Mouse (Mus musculus) forebrain, postnatal 0 days (tissue): ENCODE data around the gene Rpl37. TPM values are rescaled to one million over a fixed set of nuclear protein-coding genes. Genes with fewer than 3 reads are reported as not detected.
A peak's percentile ranks its signal among the peaks of the same experiment; 100 is the strongest.

Source experiments
- ATAC-seq: fragments of 200-750 bp; cut with Nextera tagmentation; 2 replicates; pipeline ENCODE4 v1.8.0; 2017; ENCODE audit warnings: mild to moderate bottlenecking, moderate library complexity
- DNase-seq: peaks from one replicate; pipeline ENCODE4 v3.0.0-alpha.2; 2015
- H3K27ac ChIP-seq: fragments of 300-500 bp; sonication (generic); 2 replicates; pipeline ENCODE4 v1.5.1; 2014; ENCODE audit warnings: low read depth, mild to moderate bottlenecking, antibody characterized with exemption, low read length, moderate library complexity, mixed read lengths
- H3K27me3 ChIP-seq: fragments of 300-500 bp; sonication (generic); 2 replicates; pipeline ENCODE4 v1.6.1; 2014; ENCODE audit warnings: mild to moderate bottlenecking, low read length, mixed read lengths; ENCODE audit not compliant: insufficient read depth
- H3K36me3 ChIP-seq: fragments of 300-500 bp; sonication (generic); 2 replicates; pipeline ENCODE4 v1.6.1; 2014; ENCODE audit warnings: mild to moderate bottlenecking, moderate library complexity; ENCODE audit not compliant: insufficient read depth
- H3K4me1 ChIP-seq: fragments of 300-500 bp; sonication (generic); 2 replicates; pipeline ENCODE4 v1.6.1; 2014; ENCODE audit warnings: antibody characterized with exemption; ENCODE audit not compliant: insufficient read depth
- H3K4me2 ChIP-seq: fragments of 300-500 bp; sonication (generic); 2 replicates; pipeline ENCODE4 v1.6.1; 2014; ENCODE audit warnings: low read depth, mild to moderate bottlenecking, moderate library complexity
- H3K4me3 ChIP-seq: fragments of 300-500 bp; sonication (generic); 2 replicates; pipeline ENCODE4 v1.5.1; 2014; ENCODE audit warnings: low read depth, low read length, mixed read lengths
- H3K9ac ChIP-seq: fragments of 300-500 bp; sonication (generic); 2 replicates; pipeline ENCODE4 v1.6.1; 2014; ENCODE audit warnings: mild to moderate bottlenecking
- H3K9me3 ChIP-seq: fragments of 300-500 bp; sonication (generic); 2 replicates; pipeline ENCODE4 v1.6.1; 2016; ENCODE audit warnings: low read length
- CTCF ChIP-seq: sonication (generic); IDR thresholded peaks from 2 replicates; pipeline ENCODE4 v1.5.1; 2016; ENCODE audit warnings: antibody characterized with exemption, control low read depth, low read depth
- WGBS: fragments of 180-500 bp; shearing (Covaris S2); extraction: QIAGEN DNeasy Blood & Tissue Kit; methylation state at CpG from one replicate; pipeline ENCODE4 v1.1.7; 2014; 5-methylcytosine and 5-hydroxymethylcytosine counted together
- polyA plus RNA-seq: library from polyadenylated mRNA; unstranded; fragments of >200 nt; fragmentation: Nextera tagmentation; extraction: Ambion mirVana; gene quantifications from 2 replicates; pipeline ENCODE4 v1.2.1, GENCODE M21; 2015
- total RNA-seq: library from RNA; depleted of rRNA; stranded (reverse); fragments of >200 nt; gene quantifications from 2 replicates; pipeline ENCODE4 v1.2.3, GENCODE M21; 2014; rRNA removed

Rpl37 gene
- total RNA-seq: 272 and 533 TPM in 2 replicates
- 400 and 543 TPM in 2 replicates for polyA plus RNA-seq

DNA sequence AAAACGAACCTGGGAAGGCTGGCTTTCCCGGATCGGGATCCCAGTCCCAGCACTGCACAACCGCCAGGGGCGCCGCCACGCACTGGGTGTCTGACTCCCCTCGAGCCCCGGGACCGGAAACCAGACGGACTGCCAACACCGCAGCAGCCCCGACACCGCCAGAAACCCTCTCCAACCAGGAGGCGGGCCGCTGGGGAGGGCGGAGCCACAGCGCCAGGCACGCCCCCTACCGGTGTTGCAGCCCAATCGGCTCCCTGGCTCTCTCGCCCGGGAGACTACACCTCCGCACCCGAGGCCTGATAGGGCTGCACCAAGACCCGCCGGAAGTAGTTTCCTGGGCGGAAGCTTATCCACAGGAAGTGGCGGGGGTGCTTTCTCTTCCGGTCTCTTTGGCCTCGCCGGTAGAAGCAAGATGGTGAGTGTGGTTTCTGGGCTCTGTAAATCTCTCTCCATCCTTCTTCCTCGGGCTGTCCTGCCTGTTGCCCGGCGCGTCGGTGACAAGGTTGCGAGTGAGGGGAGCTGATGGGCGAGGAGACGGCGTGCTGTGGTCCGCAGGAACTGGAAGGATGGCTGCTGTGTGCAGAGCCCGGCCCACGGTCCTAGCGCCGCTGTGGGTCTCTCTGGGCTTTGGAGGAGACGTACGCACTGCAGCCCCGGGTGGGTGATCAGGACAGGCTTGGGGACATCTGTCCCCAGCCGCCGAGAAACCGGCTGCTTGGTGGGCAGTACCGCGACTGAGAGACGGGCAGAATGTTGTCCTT lies at the start of gene Rpl37:
Gene Rpl37, plus strand, starts transcription at position 376 of the 761 bp plus-strand sequence.
- under 1% methylated on average over 55 of the region's 55 CpGs for WGBS

DNA sequence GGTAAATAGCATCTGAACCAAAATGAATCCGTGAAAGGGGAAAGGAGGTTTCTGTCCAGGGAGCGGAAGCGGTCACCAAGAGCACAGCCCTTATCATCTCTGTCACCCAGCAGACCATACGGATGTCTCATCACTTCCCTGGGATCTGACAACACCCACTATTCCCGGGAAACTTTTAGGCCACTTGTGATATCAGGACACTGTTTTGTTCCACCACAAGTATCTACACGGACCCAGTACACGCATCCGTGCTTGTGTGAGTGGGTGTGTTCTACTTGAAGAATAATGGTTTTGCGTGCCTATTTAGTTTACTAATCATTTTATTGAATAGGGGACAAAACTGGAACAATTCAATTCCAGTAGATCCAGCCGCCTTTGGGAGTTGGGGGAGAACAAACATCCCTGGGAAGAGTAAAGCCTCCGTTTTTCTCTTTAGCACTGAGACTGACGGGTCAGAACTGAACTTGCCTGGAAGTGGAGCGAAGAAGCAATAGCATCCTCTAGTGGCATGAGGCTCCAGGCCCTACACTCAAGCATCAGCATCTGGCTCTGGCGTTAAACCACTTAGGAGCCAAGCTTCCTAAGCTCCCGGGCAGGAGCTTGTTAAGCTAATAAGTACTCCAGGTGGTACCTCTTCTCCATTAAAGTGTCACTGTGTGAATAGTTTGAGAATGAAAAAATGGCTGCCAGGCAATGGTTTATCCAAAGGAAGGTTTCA lies 47.5 kb upstream of the Rpl37 start:
- TF ChIP-seq CTCF: peak; percentile 88
- no peak overlapping the region for H3K4me2 ChIP-seq
- ATAC-seq (peak; percentile 85), DNase-seq (peak; percentile 68)
- no peaks in the 10 kb centered on the region for H3K36me3 ChIP-seq
- no peaks in the 10 kb centered on the region for H3K9me3 ChIP-seq
- H3K4me3 ChIP-seq: no peak overlapping the region
- H3K27me3 ChIP-seq: no peaks in the 10 kb centered on the region
- WGBS: 58% methylated on average over 15 of the region's 15 CpGs
- no peak overlapping the region for H3K27ac ChIP-seq
- H3K4me1 ChIP-seq: no peaks in the 10 kb centered on the region
- no peak overlapping the region for H3K9ac ChIP-seq

More for the DNA sequence above, at the start of gene Rpl37:
- Histone ChIP-seq H3K4me3 (peak within 1 kb of the TSS; percentile 88), H3K9ac (peak within 1 kb of the TSS; percentile 92), H3K4me1 (peaks cover 9% of the 10 kb centered on the region), H3K9me3 (no peaks in the 10 kb centered on the region), H3K27me3 (no peaks in the 10 kb centered on the region), H3K36me3 (peaks cover 28% of the 10 kb centered on the region), H3K27ac (peak within 1 kb of the TSS; percentile 85), H3K4me2 (peak within 1 kb of the TSS; percentile 65)
- DNase-seq (peak; percentile 99), ATAC-seq (peak; percentile 98)
- peak; percentile 83 for TF ChIP-seq CTCF

DNA sequence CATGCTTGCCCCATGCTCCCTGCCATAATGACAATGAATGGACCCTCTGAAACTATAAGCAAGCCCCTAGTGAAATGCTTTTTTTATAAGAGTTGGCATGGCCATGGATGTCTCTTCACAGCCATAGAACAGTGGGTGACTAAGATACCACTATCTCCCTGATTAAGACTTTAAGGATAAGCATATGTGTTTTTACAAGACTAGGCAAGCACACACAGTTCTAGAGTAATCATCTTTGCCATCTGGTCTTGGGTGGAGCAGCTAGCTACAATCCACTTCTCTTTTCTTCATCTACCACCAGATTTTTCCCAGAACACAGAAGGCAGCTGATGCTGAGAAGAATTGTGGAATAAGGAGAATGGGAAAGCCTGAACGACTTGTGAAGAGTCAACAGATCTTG lies 35.2 kb upstream of the Rpl37 start:
- DNase-seq (no peak), ATAC-seq (no peak)
- 85% methylated on average over 1 of the region's 1 CpGs for WGBS
- H3K27ac ChIP-seq: no peak overlapping the region
- H3K27me3 ChIP-seq: no peaks in the 10 kb centered on the region
- H3K9me3 ChIP-seq: no peaks in the 10 kb centered on the region
- H3K4me1 ChIP-seq: no peaks in the 10 kb centered on the region
- H3K36me3 ChIP-seq: no peaks in the 10 kb centered on the region
- H3K4me3 ChIP-seq: no peak overlapping the region
- no peak for TF ChIP-seq CTCF
- no peak overlapping the region for H3K4me2 ChIP-seq
- no peak overlapping the region for H3K9ac ChIP-seq

DNA sequence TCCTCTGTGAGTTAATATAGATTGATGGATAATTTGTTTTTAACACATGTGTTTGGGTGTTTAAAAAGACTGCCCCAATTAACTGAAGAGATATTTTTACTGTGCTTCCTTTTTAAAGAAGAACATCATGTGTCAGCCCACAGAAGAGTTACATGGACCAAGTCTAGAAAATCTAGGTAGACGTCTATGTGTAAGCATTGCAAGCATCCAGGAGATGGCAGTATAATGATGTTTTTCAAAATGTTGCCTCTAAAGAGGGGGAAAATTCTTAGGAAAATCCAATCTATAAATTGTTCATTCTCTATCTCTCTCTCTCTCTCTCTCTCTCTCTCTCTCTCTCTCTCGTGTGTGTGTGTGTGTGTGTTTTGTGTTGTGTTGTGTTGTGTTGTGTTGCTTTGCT lies 30.3 kb upstream of the Rpl37 start:
- no peak overlapping the region for H3K9ac ChIP-seq
- no peaks in the 10 kb centered on the region for H3K27me3 ChIP-seq
- no peaks in the 10 kb centered on the region for H3K9me3 ChIP-seq
- peak; percentile 54; the same call in 1 of the 2 replicates for ATAC-seq
- no peak overlapping the region for H3K4me2 ChIP-seq
- TF ChIP-seq CTCF: peak; percentile 56
- H3K4me3 ChIP-seq: no peak overlapping the region
- H3K27ac ChIP-seq: no peak overlapping the region
- 21% methylated on average over 2 of the region's 2 CpGs for WGBS
- peak; percentile 38 for DNase-seq
- no peaks in the 10 kb centered on the region for H3K4me1 ChIP-seq
- no peaks in the 10 kb centered on the region for H3K36me3 ChIP-seq

DNA sequence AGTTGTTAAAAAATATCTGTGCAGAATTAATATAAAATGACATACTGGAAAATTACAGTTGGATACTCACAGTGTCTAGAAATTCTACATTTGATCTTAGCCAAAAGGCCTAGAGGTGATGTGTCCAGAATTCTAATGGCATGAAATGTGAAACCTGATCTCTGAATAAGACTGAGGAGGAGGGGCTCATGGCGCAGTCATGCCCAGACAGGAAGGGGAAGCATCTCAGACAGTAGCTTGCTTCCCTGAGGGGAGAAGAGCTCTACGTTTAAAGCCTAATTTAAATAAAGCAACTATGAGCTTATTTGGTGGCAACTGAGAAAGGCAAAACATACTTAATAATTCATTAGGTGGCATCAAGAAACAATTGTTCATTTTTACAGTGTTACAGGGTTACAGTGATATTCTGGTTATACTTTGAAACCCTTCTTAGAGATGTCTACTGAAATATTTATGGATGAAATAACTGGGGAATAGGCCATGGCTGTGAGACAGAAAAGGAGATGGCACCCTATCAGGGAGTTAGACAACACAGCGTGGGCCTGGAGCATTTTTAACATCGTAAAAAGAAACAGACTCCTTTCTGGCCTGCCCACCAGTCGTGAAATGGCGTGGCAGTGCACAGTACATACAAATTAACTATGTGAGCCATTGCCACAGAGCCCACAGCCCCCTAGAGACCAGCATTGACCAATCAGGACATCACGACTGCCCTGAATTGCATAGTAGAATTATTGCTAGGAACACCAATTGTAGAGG lies 27.4 kb upstream of the Rpl37 start:
- ATAC-seq (no peak), DNase-seq (no peak)
- Histone ChIP-seq H3K27ac (no peak overlapping the region), H3K4me2 (no peak overlapping the region), H3K36me3 (no peaks in the 10 kb centered on the region), H3K9ac (no peak overlapping the region), H3K27me3 (no peaks in the 10 kb centered on the region), H3K4me1 (no peaks in the 10 kb centered on the region), H3K9me3 (no peaks in the 10 kb centered on the region), H3K4me3 (no peak overlapping the region)
- WGBS: 64% methylated on average over 7 of the region's 7 CpGs
- TF ChIP-seq CTCF: no peak

DNA sequence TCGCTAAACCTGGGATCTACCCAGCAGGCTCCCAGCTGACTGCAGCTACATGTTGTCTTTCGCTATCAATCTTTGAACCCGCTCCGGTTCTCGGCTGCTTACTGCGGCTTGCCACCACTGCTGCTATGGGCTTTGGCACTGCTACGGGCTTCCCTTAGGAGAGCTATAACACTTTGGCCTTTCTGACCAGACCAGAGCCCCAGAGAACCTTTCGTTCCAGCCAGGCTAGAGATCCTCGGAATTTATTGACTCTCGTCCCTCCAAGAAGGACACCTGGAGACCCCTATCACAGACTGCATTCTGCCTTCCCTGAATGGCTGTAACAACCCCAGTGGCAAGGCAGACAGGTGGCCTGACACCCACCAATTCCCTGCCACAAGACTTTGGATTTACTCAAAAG lies 26.3 kb upstream of the Rpl37 start:
- no peak for TF ChIP-seq CTCF
- Histone ChIP-seq H3K36me3 (no peaks in the 10 kb centered on the region), H3K27ac (no peak overlapping the region), H3K9ac (no peak overlapping the region), H3K4me1 (no peaks in the 10 kb centered on the region), H3K9me3 (no peaks in the 10 kb centered on the region), H3K27me3 (no peaks in the 10 kb centered on the region), H3K4me3 (no peak overlapping the region), H3K4me2 (no peak overlapping the region)
- ATAC-seq (no peak), DNase-seq (no peak)
- WGBS: 95% methylated on average over 10 of the region's 10 CpGs
